Mouse (Mus musculus): ENCODE results near the gene Clip3.

GRCm38 (mm10) chr7:30265935-30266334 is 25.6 kb upstream of the Clip3 start:
- TF ChIP-seq CTCF (IDR thresholded peaks at IDR 0.05; ENCODE audit: borderline replicate concordance, insufficient read depth, low read depth, low read length) (no peak), POLR2A (IDR thresholded peaks at IDR 0.05; ENCODE audit: borderline replicate concordance, insufficient read depth, low read length) (no peak)

Data from cerebellum, adult 2 months (tissue).